Comparison of ENCODE assay signal across 18 mouse cellular contexts in the genomic region with DNA sequence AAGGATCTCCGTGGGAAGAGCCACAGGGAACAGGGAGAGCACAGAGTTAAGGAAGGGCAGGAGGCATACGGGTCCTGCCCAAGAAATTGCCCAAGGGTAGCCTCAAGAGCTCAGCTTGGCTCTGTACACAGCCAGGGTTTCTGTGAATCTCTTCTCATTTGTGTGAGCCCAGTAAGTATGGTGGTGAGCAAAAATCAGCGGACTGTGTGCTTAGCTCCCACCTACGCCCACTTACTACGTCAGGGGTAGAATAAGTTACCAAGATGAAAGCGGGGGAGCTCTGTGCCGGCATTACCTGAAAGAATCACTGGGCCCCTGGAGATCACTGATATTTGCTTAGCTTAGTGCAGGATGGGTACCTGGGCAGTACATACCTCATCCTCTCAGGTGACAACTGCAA. TPM values are rescaled to one million over a fixed set of nuclear protein-coding genes. Genes with fewer than 3 reads are reported as not detected.
"Had no signal": no experiment of that assay in that cellular context is flagged by ENCODE, and none has a peak within 500 bp of the region (broad histone marks: within the 10 kb centered on the region; RNA-seq: fewer than 3 reads in every experiment).

No protein-coding gene starts in this region.

- H3K27ac ChIP-seq: neural tube, embryonic 12.5 days; neural tube, embryonic 13.5 days; neural tube, embryonic 15.5 days; stomach, embryonic 15.5 days; stomach, postnatal 0 days had no signal

- H3K4me3 ChIP-seq: neural tube, embryonic 12.5 days; neural tube, embryonic 13.5 days; neural tube, embryonic 15.5 days; stomach, embryonic 15.5 days had no signal

- H3K4me1 ChIP-seq: neural tube, embryonic 12.5 days; neural tube, embryonic 13.5 days; neural tube, embryonic 15.5 days; stomach, embryonic 15.5 days had no signal

- DNase-seq: retina, postnatal 1 day; right cerebral cortex, adult 18-20 months; right cerebral cortex, postnatal 14 days; right cerebral cortex, postnatal 25 days; right cerebral cortex, postnatal 4 days; spleen, adult 18-20 months; thymus, adult 18-20 months; thymus, adult 2 months; thymus, postnatal 14 days; thymus, postnatal 25 days; thymus, postnatal 36 days; thymus, postnatal 4 days had no signal

RNA-seq across cellular contexts. Expression of gene Poln, which starts 46.8 kb away (rescaled TPM):
- polyA plus RNA-seq: small intestine, adult 2 months had no signal
